Mouse (Mus musculus): ENCODE results near the gene Gm15013. TPM values are rescaled to one million over a fixed set of nuclear protein-coding genes. Genes with fewer than 3 reads are reported as not detected.

Gene Gm15013
- polyA plus RNA-seq, 1 experiment from 2014 or later: not detected

DNA sequence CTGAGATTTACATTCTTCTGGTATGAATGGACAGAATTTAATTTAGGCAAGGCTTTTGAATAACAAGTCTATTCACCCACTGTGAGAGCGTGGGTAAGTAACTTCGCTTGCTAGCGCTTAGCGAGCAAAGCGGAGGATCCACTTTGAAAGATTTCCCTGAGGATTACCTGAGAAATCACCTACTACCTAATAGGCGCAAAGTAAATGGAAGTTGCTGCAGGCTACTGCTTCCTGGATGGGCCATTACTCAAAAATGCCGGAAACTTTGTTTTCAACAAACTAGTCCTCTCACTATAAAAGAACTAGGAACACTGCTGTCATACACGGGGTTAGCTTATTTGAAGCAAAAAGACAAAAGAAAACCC is 29.9 kb downstream of the Gm15013 start:
- Histone ChIP-seq H3K9ac (replicated peaks; ENCODE audit: low read length) (peak overlapping the region; percentile 28; the same call in 1 of the 2 replicates), H3K27me3 (ENCODE audit: control insufficient read depth, insufficient read depth, low read length) (no peaks in the 10 kb centered on the region), H3K36me3 (replicated peaks; ENCODE audit: control insufficient read depth, insufficient read depth, low read depth, low read length) (no peaks in the 10 kb centered on the region), H3K4me3 (ENCODE audit: low read depth, low read length) (peak overlapping the region; percentile 50), H3K27ac (replicated peaks; ENCODE audit: low read depth, low read length) (no peak overlapping the region), H3K9me3 (replicated peaks; ENCODE audit: control insufficient read depth, low read length) (no peaks in the 10 kb centered on the region), H3K4me1 (ENCODE audit: control insufficient read depth, insufficient read depth, low read length) (no peaks in the 10 kb centered on the region), H3K4me2 (ENCODE audit: low read depth, low read length) (peak overlapping the region; percentile 36)
- DNase-seq (ENCODE audit: low spot score) (no peak), ATAC-seq (replicated peaks; ENCODE audit: insufficient number of reproducible peaks, low FRiP score, low TSS enrichment, low read depth) (peak; percentile 57)
- 17% methylated on average over 8 of the region's 8 CpGs for WGBS

- Histone ChIP-seq H3K27ac (replicated peaks; ENCODE audit: low read depth, low read length) (no peak overlapping the region), H3K27me3 (ENCODE audit: control insufficient read depth, insufficient read depth, low read length) (no peaks in the 10 kb centered on the region), H3K36me3 (replicated peaks; ENCODE audit: control insufficient read depth, insufficient read depth, low read depth, low read length) (no peaks in the 10 kb centered on the region), H3K4me1 (ENCODE audit: control insufficient read depth, insufficient read depth, low read length) (no peaks in the 10 kb centered on the region), H3K9me3 (replicated peaks; ENCODE audit: control insufficient read depth, low read length) (no peaks in the 10 kb centered on the region), H3K9ac (replicated peaks; ENCODE audit: low read length) (no peak overlapping the region), H3K4me3 (ENCODE audit: low read depth, low read length) (no peak overlapping the region), H3K4me2 (ENCODE audit: low read depth, low read length) (no peak overlapping the region)
- ATAC-seq (replicated peaks; ENCODE audit: insufficient number of reproducible peaks, low FRiP score, low TSS enrichment, low read depth): no peak
- DNase-seq (ENCODE audit: low spot score): peak; percentile 26
- 71% methylated on average over 2 of the region's 2 CpGs for WGBS
Measured at GRCm38 (mm10) chrX:139665829-139666228, 48.5 kb downstream of the Gm15013 start.

Other genes with a start within 250 kb of the Gm15013 start
- 2.5 and 2.8 TPM in 2 replicates for gene D330045A20Rik, start 234.1 kb downstream of the Gm15013 start, polyA plus RNA-seq (2014; fragmentation: Nextera tagmentation; extraction: Ambion mirVana)
- 5.6 and 6.4 TPM in 2 replicates for gene Rnf128, start 151.2 kb downstream of the Gm15013 start, polyA plus RNA-seq (2014; fragmentation: Nextera tagmentation; extraction: Ambion mirVana)
- 0.57 and 0.88 TPM in 2 replicates for gene Tbc1d8b, start 29.5 kb downstream of the Gm15013 start, polyA plus RNA-seq (2014; fragmentation: Nextera tagmentation; extraction: Ambion mirVana)
- gene Ripply1, start 67.9 kb upstream of the Gm15013 start, polyA plus RNA-seq (2014; fragmentation: Nextera tagmentation; extraction: Ambion mirVana): not detected in 2 replicates
- gene Cldn2, start 86.3 kb upstream of the Gm15013 start, polyA plus RNA-seq (2014; fragmentation: Nextera tagmentation; extraction: Ambion mirVana): 0.07 TPM in 1 of 2 replicates, not detected in the other
- gene Morc4, start 157.2 kb upstream of the Gm15013 start, polyA plus RNA-seq (2014; fragmentation: Nextera tagmentation; extraction: Ambion mirVana): 10.9 and 13.4 TPM in 2 replicates